Mouse (Mus musculus) limb, embryonic 13.5 days (tissue): ENCODE measurements around the gene Kank4. TPM values are rescaled to one million over a fixed set of nuclear protein-coding genes. Genes with fewer than 3 reads are reported as not detected.

Source experiments
- ATAC-seq: fragments of 200-750 bp; cut with Nextera tagmentation; 2 replicates; pipeline ENCODE4 v1.8.0; 2017; ENCODE audit warnings: low read depth, moderate number of reproducible peaks, moderate TSS enrichment; ENCODE audit not compliant: low FRiP score
- H3K27ac ChIP-seq: fragments of 300-500 bp; sonication (generic); 2 replicates; pipeline ENCODE4 v1.5.1; 2015; ENCODE audit warnings: inconsistent platforms, mild to moderate bottlenecking, moderate library complexity
- H3K27me3 ChIP-seq: fragments of 300-500 bp; sonication (generic); 2 replicates; pipeline ENCODE4 v1.6.1; 2015; ENCODE audit warnings: mild to moderate bottlenecking, inconsistent platforms
- H3K36me3 ChIP-seq: fragments of 300-500 bp; sonication (generic); 2 replicates; pipeline ENCODE4 v1.6.1; 2015; ENCODE audit warnings: inconsistent platforms, mild to moderate bottlenecking, moderate library complexity
- H3K4me1 ChIP-seq: fragments of 300-500 bp; sonication (generic); 2 replicates; pipeline ENCODE4 v1.6.1; 2015; ENCODE audit warnings: inconsistent platforms
- H3K4me2 ChIP-seq: fragments of 300-500 bp; sonication (generic); replicated peaks from 2 replicates; pipeline ENCODE4 v1.6.1; 2015; ENCODE audit warnings: inconsistent platforms, mild to moderate bottlenecking, moderate library complexity
- H3K4me3 ChIP-seq: fragments of 300-500 bp; sonication (generic); 2 replicates; pipeline ENCODE4 v1.5.1; 2015; ENCODE audit warnings: moderate library complexity, mild to moderate bottlenecking, inconsistent platforms
- H3K9ac ChIP-seq: fragments of 300-500 bp; sonication (generic); 2 replicates; pipeline ENCODE4 v1.6.1; 2015; ENCODE audit warnings: mild to moderate bottlenecking, inconsistent platforms
- H3K9me3 ChIP-seq: fragments of 300-500 bp; sonication (generic); 2 replicates; pipeline ENCODE4 v1.6.1; 2016; ENCODE audit warnings: inconsistent platforms
- WGBS: fragments of 180-500 bp; shearing (Covaris S2); methylation state at CpG from one replicate; pipeline ENCODE4 v1.1.7; 2015; 5-methylcytosine and 5-hydroxymethylcytosine counted together
- polyA plus RNA-seq: library from polyadenylated mRNA; unstranded; fragments of >200 nt; fragmentation: Nextera tagmentation; extraction: Ambion mirVana; gene quantifications from 2 replicates; pipeline ENCODE4 v1.2.1, GENCODE M21; 2015

The Kank4 gene
- polyA plus RNA-seq, 1 experiment from 2014 or later: 2.8 TPM

DNA sequence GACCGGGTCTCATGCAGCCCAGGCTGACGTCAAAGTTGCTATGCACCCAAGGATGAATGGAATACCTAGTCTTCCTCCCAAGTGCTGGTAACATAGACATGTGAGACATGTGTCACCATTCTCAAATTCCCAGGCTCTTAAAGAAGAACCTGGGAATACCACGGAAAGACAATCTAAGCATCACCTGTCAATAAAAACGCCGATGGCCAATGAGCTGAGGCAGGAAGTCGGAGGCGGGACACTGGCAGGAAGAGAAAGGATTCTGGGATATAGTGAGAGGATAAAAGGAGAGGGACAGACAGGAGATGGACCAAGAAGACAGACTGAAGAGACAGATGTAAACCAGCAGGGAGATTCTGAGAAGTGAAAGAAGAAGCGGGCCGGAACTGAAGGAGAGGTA lies 23.9 kb downstream of the Kank4 start:
- peaks cover 65% of the 10 kb centered on the region for H3K4me1 ChIP-seq
- H3K9me3 ChIP-seq: no peaks in the 10 kb centered on the region
- no peak overlapping the region for H3K9ac ChIP-seq
- WGBS: 92% methylated on average over 9 of the region's 9 CpGs
- no peaks in the 10 kb centered on the region for H3K27me3 ChIP-seq
- no peak overlapping the region for H3K4me3 ChIP-seq
- H3K4me2 ChIP-seq: no peak overlapping the region
- H3K27ac ChIP-seq: no peak overlapping the region
- no peaks in the 10 kb centered on the region for H3K36me3 ChIP-seq
- no peak for ATAC-seq

DNA sequence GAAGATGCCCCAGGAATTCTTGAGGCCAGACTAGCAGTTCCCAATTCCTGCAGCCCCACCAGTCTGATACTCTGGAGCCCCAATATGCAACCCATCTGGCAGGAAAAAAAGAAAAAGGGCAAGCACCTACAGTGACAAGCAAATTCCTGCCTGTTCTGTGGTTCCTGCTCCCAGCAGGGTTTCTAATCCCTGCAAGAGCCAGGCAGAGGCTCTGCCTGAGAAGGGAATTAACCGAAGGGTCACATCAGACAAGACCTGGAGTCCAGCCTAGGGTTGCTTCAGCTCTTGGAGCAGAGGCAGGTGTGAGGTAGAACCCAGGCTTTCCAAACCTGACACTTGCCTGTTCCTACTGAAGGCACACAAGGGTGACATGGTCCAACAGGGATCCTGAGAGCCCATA lies 26.6 kb downstream of the Kank4 start:
- Histone ChIP-seq H3K9ac (0 out of 2 replicates have a peak overlapping the region, but pooled peaks have one; percentile 0), H3K27ac (peak overlapping the region; percentile 44), H3K36me3 (no peaks in the 10 kb centered on the region), H3K4me2 (peak overlapping the region; percentile 54; the same call in 1 of the 2 replicates), H3K9me3 (no peaks in the 10 kb centered on the region), H3K4me3 (no peak overlapping the region), H3K27me3 (no peaks in the 10 kb centered on the region), H3K4me1 (peaks cover 62% of the 10 kb centered on the region)
- no peak for ATAC-seq
- 28% methylated on average over 1 of the region's 1 CpGs for WGBS

DNA sequence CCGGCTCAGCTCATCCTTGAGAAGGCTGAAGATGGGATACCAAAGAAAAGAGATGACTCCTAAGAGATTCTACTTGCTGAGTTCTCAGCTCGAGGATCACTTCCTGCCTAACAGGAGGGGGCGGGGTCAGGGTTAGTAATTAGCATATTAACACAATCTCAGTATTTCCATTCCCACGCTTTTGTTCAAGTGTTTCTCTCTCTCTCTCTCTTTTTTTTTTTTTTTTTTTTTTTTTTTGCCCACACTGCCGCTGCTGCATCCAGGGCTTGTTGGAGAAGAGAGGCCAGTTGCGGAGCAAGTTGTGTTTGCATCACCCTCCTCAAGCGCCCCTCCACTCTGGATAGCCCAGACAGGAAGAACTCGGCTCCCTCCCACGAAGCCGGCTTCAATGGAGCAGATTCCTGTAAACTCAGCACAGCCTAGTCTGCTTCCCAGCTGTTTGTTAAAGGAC lies 27.5 kb downstream of the Kank4 start:
- peak overlapping the region; percentile 90 for H3K27ac ChIP-seq
- H3K4me2 ChIP-seq: peak overlapping the region; percentile 54
- no peaks in the 10 kb centered on the region for H3K9me3 ChIP-seq
- peak overlapping the region; percentile 19 for H3K4me3 ChIP-seq
- peaks cover 53% of the 10 kb centered on the region for H3K4me1 ChIP-seq
- 0 out of 2 replicates have a peak overlapping the region, but pooled peaks have one; percentile 31 for H3K9ac ChIP-seq
- 7% methylated on average over 10 of the region's 10 CpGs for WGBS
- ATAC-seq: no peak
- no peaks in the 10 kb centered on the region for H3K27me3 ChIP-seq
- peaks cover 2% of the 10 kb centered on the region; the same call in 1 of the 2 replicates for H3K36me3 ChIP-seq

DNA sequence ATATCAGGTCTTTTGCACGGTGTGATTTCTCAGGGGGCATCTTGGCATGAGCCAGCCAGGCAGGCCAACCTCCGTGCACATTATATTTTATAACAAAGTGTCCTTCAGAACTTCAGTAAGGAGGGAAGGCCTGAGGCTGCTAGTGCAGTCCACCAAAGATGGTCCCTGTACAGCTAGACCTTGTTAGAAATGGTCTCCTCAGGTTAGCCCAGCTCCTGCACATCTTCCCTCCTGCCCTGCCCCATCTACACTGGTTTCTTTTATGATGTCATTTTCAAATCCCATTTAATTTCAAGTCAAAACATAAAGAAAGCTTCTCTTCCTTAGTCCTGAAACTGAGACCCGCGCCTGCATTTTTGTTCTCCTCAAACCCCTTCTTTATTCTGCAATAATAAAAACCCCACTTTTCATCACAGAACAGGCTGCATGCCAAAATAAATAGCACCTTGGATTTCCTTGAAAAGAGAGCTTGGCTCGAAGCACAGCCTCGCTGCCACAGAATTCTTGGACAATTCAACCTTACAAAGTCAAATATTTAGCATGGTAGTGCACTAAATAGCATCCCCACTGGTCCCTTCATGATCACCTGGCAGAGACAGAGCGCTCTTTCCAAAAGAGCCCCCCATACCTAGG lies 28.1 kb downstream of the Kank4 start:
- 0 out of 2 replicates have a peak overlapping the region, but pooled peaks have one; percentile 31 for H3K9ac ChIP-seq
- peaks cover 8% of the 10 kb centered on the region for H3K36me3 ChIP-seq
- peak; percentile 26; the same call in 1 of the 2 replicates for ATAC-seq
- peaks cover 47% of the 10 kb centered on the region for H3K4me1 ChIP-seq
- H3K27ac ChIP-seq: peak overlapping the region; percentile 90
- H3K4me2 ChIP-seq: peak overlapping the region; percentile 54
- 30% methylated on average over 7 of the region's 7 CpGs for WGBS
- H3K4me3 ChIP-seq: peak overlapping the region; percentile 19
- no peaks in the 10 kb centered on the region for H3K27me3 ChIP-seq
- H3K9me3 ChIP-seq: no peaks in the 10 kb centered on the region

GRCm38 (mm10) chr4:98786281-98786680 lies 31.1 kb downstream of the Kank4 start:
- Histone ChIP-seq H3K9ac (no peak overlapping the region), H3K4me3 (no peak overlapping the region), H3K27me3 (no peaks in the 10 kb centered on the region), H3K36me3 (peaks cover 22% of the 10 kb centered on the region), H3K4me2 (no peak overlapping the region), H3K4me1 (peaks cover 45% of the 10 kb centered on the region), H3K27ac (no peak overlapping the region), H3K9me3 (no peaks in the 10 kb centered on the region)
- ATAC-seq: no peak
- 45% methylated on average over 3 of the region's 3 CpGs for WGBS

- 40% methylated on average over 8 of the region's 8 CpGs for WGBS
- Histone ChIP-seq H3K4me2 (no peak overlapping the region), H3K4me3 (no peak overlapping the region), H3K36me3 (peaks cover 22% of the 10 kb centered on the region), H3K9ac (no peak overlapping the region), H3K4me1 (peaks cover 42% of the 10 kb centered on the region), H3K9me3 (no peaks in the 10 kb centered on the region), H3K27ac (no peak overlapping the region), H3K27me3 (no peaks in the 10 kb centered on the region)
- ATAC-seq: no peak
Observed at GRCm38 (mm10) chr4:98785851-98786250, 31.5 kb downstream of the Kank4 start.

DNA sequence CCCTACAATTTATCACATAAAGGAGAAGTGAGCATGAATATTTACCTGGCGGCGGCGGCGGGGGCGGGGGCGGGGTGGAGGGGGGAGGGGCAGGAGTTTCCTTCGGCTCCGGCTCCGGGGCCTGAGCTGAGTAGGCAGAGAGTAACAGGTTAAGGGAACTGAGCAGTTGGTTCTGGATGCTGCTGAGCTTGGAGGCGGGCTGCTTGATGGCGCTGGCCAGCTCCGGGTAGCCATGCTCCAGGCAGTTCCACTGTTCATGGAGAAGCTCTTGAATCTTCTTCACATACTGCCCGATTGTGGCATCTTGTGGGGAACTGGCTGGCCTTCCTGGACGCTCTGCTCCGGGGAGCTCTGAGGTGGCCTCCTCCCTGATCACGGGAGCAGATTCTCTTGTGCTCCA lies 39.1 kb downstream of the Kank4 start:
- H3K36me3 ChIP-seq: peaks cover 18% of the 10 kb centered on the region; the same call in 1 of the 2 replicates
- peaks cover 51% of the 10 kb centered on the region for H3K4me1 ChIP-seq
- H3K27me3 ChIP-seq: no peaks in the 10 kb centered on the region
- peak overlapping the region; percentile 10; the same call in 1 of the 2 replicates for H3K27ac ChIP-seq
- no peak overlapping the region for H3K4me3 ChIP-seq
- no peaks in the 10 kb centered on the region for H3K9me3 ChIP-seq
- WGBS: 10% methylated on average over 16 of the region's 16 CpGs
- no peak for ATAC-seq
- no peak overlapping the region for H3K9ac ChIP-seq
- peak overlapping the region; percentile 30 for H3K4me2 ChIP-seq

GRCm38 (mm10) chr4:98777464-98777863 lies 39.9 kb downstream of the Kank4 start:
- ATAC-seq: 0 out of 2 replicates have a peak, but pooled peaks have one; percentile 30
- Histone ChIP-seq H3K36me3 (peaks cover 24% of the 10 kb centered on the region), H3K9me3 (no peaks in the 10 kb centered on the region), H3K9ac (no peak overlapping the region), H3K4me2 (no peak overlapping the region), H3K4me1 (peaks cover 51% of the 10 kb centered on the region), H3K27me3 (no peaks in the 10 kb centered on the region), H3K27ac (peak overlapping the region; percentile 85), H3K4me3 (no peak overlapping the region)
- WGBS: 70% methylated on average over 6 of the region's 6 CpGs

DNA sequence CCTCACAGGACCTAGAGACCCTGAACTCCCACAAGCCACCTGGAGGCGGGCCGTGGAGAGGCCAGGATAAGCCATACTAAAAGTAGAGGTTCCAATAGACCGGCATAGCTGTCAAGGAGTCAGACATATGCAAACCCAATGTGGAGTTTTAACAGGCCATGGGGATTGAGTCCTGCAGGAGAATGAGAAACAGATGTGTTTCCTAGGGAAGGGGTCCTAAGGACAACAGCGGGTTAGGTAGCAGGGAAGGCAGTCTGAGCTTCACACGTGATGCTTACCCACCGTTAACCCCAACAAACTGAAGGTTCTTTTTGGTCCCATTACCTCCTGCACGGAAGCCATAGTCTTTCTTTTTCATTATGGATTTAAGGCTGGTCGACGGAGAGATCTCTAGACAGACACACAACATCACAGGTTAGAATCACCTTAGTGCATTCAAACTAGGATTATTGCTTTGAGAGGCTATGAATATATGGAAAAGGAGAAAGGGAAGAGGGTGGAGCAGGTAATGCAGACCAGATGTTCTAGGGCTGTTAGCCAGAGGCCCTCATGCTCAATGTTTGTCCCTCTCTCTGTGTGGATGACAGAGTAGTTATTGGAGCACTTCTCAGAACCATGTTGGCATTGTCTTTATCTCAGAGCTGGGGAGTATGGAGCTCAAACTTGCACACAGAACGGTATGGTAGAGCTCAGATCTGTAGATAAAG lies 40.5 kb downstream of the Kank4 start:
- Histone ChIP-seq H3K9ac (no peak overlapping the region), H3K27ac (peak overlapping the region; percentile 85), H3K4me1 (peaks cover 51% of the 10 kb centered on the region), H3K9me3 (no peaks in the 10 kb centered on the region), H3K27me3 (no peaks in the 10 kb centered on the region), H3K4me3 (no peak overlapping the region), H3K36me3 (peaks cover 27% of the 10 kb centered on the region), H3K4me2 (0 out of 2 replicates have a peak overlapping the region, but pooled peaks have one; percentile 15)
- WGBS: 27% methylated on average over 10 of the region's 10 CpGs
- ATAC-seq: peak; percentile 82

DNA sequence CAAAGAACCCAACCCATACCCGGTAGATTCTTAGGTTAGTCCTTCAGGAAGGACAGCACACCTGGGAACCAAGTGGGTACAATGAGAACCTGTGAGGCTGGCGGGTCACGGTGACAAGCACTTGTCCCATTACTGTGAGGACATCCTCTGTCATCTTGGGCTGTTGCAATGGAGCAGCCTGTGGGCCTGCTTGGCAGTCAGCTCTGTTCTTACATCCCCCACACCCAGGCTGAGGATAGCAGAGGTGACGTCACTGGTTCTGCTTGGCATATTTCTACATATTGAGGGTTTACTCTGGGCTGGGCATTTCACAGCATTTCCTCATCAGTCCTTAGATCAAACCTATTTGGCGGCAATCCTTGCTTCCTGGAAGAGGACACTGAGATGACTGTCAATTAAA lies 43.6 kb downstream of the Kank4 start:
- no peak for ATAC-seq
- no peak overlapping the region for H3K9ac ChIP-seq
- no peaks in the 10 kb centered on the region for H3K27me3 ChIP-seq
- no peaks in the 10 kb centered on the region for H3K9me3 ChIP-seq
- H3K4me3 ChIP-seq: no peak overlapping the region
- peaks cover 29% of the 10 kb centered on the region for H3K4me1 ChIP-seq
- WGBS: 88% methylated on average over 5 of the region's 5 CpGs
- H3K4me2 ChIP-seq: no peak overlapping the region
- H3K27ac ChIP-seq: no peak overlapping the region
- H3K36me3 ChIP-seq: peaks cover 46% of the 10 kb centered on the region

- Histone ChIP-seq H3K4me2 (no peak overlapping the region), H3K9me3 (peaks cover 7% of the 10 kb centered on the region; the same call in 1 of the 2 replicates), H3K27me3 (no peaks in the 10 kb centered on the region), H3K36me3 (peaks cover 62% of the 10 kb centered on the region), H3K27ac (no peak overlapping the region; the same call in 1 of the 2 replicates), H3K4me1 (peaks cover 14% of the 10 kb centered on the region), H3K4me3 (no peak overlapping the region), H3K9ac (no peak overlapping the region)
- 58% methylated on average over 14 of the region's 14 CpGs for WGBS
- ATAC-seq: no peak
Observed at GRCm38 (mm10) chr4:98767134-98768133, 49.9 kb downstream of the Kank4 start.
